Mouse (Mus musculus) activated CD4-positive, CD25-positive, alpha-beta regulatory T cell, adult 9 weeks (primary cell): ENCODE data around the gene Scnn1b. TPM values are rescaled to one million over a fixed set of nuclear protein-coding genes. Genes with fewer than 3 reads are reported as not detected.

ENCODE experiments used
- polyA plus RNA-seq: library from polyadenylated mRNA; unstranded; fragments of 100-300 nt; shearing (Covaris generic); gene quantifications from one replicate; pipeline ENCODE4 v1.2.1, GENCODE M21; 2017

Scnn1b gene
- 0.55 TPM for polyA plus RNA-seq

DNA sequence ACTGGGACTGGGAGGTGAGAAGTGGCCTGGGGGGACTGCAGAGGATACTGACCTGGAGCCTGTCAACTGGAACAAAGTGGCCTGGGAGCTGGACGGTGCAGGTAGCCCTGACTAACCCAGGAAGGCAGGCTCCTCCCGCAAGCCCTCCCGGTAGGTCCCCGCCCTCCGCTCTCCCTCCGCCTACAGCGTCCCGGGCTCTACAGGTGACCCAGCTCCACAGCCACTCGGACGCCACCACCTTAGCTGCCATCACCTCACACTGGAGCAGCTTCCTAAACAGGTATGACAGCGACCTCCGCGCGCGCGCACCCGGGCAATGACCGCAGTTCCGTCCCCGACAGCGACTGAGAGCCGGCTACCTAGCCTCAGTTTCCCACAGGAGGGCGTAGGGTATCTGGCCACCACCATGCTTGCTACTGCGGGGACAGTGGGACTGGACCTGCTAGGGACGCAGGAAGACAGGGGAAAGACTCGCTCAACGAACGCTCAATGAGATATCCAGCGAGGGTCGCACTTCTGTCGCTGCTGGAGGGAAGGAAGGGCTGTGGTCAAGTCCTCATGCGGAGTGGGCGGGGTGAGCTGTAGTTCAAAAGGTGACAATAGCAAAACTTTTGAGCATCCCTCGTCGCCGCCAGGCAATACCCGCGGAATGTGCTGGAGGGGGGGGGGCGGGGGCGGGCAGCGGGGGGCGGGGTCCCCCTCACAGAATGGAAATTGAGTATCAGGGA is at the start of gene Scnn1b:
TSS of gene Scnn1b (plus strand) at position 181 of the 728 bp plus-strand sequence.

Other genes starting within 250 kb of the Scnn1b start
- 1.1 TPM for gene Usp31, start 157.8 kb upstream of the Scnn1b start, polyA plus RNA-seq
- gene Scnn1g, start 130.6 kb upstream of the Scnn1b start, polyA plus RNA-seq, result 0.09 TPM
- 15.3 TPM for gene Cog7, start 116.7 kb downstream of the Scnn1b start, polyA plus RNA-seq
- gene Gga2, start 156.2 kb downstream of the Scnn1b start, polyA plus RNA-seq, result 4.1 TPM
- gene Ubfd1, start 202.1 kb downstream of the Scnn1b start, polyA plus RNA-seq, result 13.1 TPM
- 16.3 TPM for gene Ears2, start 202.2 kb downstream of the Scnn1b start, polyA plus RNA-seq
- gene Ndufab1, start 236.8 kb downstream of the Scnn1b start, polyA plus RNA-seq, result 181 TPM